Mouse (Mus musculus): ENCODE results near the gene AC141477.1. TPM values are rescaled to one million over a fixed set of nuclear protein-coding genes. Genes with fewer than 3 reads are reported as not detected.

The AC141477.1 gene
- polyA plus RNA-seq, 3 experiments from 2014 or later, result 2.5 to 6.2 TPM; not detected in 1

DNA sequence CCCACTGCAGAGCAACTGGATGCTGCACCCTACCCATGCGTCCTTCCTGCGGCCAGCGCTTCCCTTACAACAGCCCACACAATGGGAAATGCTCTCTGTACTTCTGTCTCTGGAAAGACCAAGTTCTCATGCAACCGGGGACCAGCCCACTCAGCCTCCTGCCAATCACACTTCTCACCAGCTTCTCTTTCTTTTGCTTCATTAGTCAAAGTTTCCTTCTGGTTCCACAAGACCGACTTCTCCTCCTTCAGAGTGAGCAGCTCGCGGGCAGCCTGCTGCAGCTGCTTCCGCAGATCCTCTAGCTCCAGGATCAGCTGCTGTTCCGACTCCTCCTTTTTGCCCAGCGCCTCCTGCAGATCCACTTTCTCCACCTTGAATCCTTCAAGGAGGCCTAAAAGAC, 31.7 kb downstream of the AC141477.1 start:
- ATAC-seq, result no peak

DNA sequence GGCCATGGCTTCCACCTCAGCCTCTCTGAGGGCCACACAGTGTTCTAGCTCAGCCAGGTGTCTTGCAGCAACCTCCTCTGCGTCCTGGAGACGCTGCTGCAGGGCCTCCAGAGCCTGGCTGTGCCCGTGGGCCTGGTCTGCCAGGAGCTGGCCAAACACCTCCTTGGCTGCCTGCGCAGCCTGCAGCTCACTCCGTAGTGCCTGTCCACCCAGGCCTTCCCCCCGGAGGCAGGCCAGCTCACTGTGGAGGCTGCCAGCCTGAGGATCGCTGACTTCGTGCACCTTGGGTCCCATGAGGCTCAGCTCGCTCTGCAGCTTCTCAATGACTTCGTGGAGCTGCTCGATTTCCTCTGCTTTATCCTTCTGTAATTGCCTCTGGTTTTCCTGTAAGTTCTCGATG, 47.6 kb downstream of the AC141477.1 start:
- no peak for ATAC-seq

DNA sequence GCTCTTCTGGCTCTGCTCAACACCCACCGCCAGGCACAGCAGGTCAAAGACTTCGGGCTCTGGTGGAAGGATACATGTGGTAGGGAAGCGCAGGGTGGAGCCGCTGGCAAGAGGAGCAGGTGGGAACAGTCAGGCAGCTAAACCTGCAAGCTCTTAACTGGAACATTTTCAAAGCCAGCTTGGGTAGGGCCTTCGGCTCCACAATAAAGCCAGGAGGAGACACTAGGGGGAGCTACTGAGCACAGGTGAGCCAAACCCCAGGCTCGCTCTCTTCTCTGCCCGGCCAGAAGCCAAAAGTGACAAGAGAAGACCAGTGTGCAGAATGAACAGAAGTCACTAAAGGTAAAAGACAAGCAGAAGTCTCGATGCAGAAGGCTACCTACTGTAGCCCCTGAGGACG, 48.5 kb downstream of the AC141477.1 start:
- ATAC-seq, result no peak

DNA sequence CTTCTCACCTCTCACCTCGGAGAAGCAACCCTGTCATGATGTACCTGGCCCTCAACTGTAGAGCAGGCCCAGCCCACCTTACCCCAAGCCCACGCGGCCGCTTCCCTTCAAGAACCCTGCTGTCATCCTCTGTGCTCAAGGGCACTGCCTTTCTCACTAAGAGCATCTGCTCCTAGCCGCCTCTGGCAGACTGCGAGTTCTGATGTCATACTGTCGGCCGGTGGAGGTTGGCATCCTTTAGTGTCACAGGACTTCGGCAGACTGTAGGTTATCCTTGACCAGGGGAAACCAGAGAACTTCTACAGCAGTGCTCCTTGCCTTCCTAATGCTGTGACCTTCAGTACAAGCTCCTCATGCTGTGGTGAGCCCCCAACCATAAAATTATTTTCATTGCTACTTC, 49.1 kb downstream of the AC141477.1 start:
- no peak for ATAC-seq

Other genes starting within 250 kb of the AC141477.1 start
- 10 to 100 TPM; 19.2 to 41.4 (median 37.6) TPM for gene Prmt2, start 202.6 kb downstream of the AC141477.1 start, polyA plus RNA-seq (2017; shearing (Covaris generic))
- gene S100b, start 186.6 kb downstream of the AC141477.1 start, polyA plus RNA-seq (2017; shearing (Covaris generic)), result not detected
- gene Dip2a, start 95.2 kb downstream of the AC141477.1 start, polyA plus RNA-seq (2017; shearing (Covaris generic)), result 1 to 10 TPM; 1.4 to 2.3 (median 1.7) TPM
- gene Pcnt, start 2.3 kb upstream of the AC141477.1 start, polyA plus RNA-seq (2017; shearing (Covaris generic)), result 10 to 100 TPM; 12.2 to 13.8 (median 13.5) TPM
- not detected for gene 2610028H24Rik, start 8.6 kb upstream of the AC141477.1 start, polyA plus RNA-seq (2017; shearing (Covaris generic))
- 10 to 100 TPM; 41.0 to 56.4 (median 54.3) TPM for gene Mcm3ap, start 28.5 kb upstream of the AC141477.1 start, polyA plus RNA-seq (2017; shearing (Covaris generic))
- gene Ybey, start 28.7 kb upstream of the AC141477.1 start, polyA plus RNA-seq (2017; shearing (Covaris generic)), result 1 to 10 TPM; 3.4 to 4.4 (median 3.4) TPM
- 10 to 100 TPM in 2 of 3 experiments, 1 to 10 TPM in 1; 9.7 to 17.3 (median 12.5) TPM for gene Lss, start 91.1 kb upstream of the AC141477.1 start, polyA plus RNA-seq (2017; shearing (Covaris generic))
- not detected for gene Spatc1l, start 121.8 kb upstream of the AC141477.1 start, polyA plus RNA-seq (2017; shearing (Covaris generic))
- gene Ftcd, start 135.2 kb upstream of the AC141477.1 start, polyA plus RNA-seq (2017; shearing (Covaris generic)), result not detected
- not detected for gene Col6a2, start 183.2 kb upstream of the AC141477.1 start, polyA plus RNA-seq (2017; shearing (Covaris generic))